Mouse (Mus musculus) forebrain, embryonic 16.5 days (tissue): ENCODE results near the gene Slc22a8. TPM values are rescaled to one million over a fixed set of nuclear protein-coding genes. Genes with fewer than 3 reads are reported as not detected.

Source experiments
- ATAC-seq: fragments of 200-750 bp; cut with Nextera tagmentation; 2 replicates; pipeline ENCODE4 v1.8.0; 2017; ENCODE audit warnings: mild to moderate bottlenecking, moderate library complexity
- H3K27ac ChIP-seq: fragments of 300-500 bp; sonication (generic); 2 replicates; pipeline ENCODE4 v1.5.1; 2014; ENCODE audit warnings: low read length, control low read depth
- H3K27me3 ChIP-seq: fragments of 300-500 bp; sonication (generic); replicated peaks from 2 replicates; pipeline ENCODE4 v1.6.1; 2014; ENCODE audit warnings: low read length; ENCODE audit not compliant: control insufficient read depth, insufficient read depth
- H3K36me3 ChIP-seq: fragments of 300-500 bp; sonication (generic); 2 replicates; pipeline ENCODE4 v1.6.1; 2014; ENCODE audit not compliant: control insufficient read depth, insufficient read depth
- H3K4me1 ChIP-seq: fragments of 300-500 bp; sonication (generic); replicated peaks from 2 replicates; pipeline ENCODE4 v1.6.1; 2014; ENCODE audit warnings: low read length; ENCODE audit not compliant: control insufficient read depth, insufficient read depth
- H3K4me2 ChIP-seq: fragments of 300-500 bp; sonication (generic); 2 replicates; pipeline ENCODE4 v1.6.1; 2014; ENCODE audit warnings: mild to moderate bottlenecking, low read length, control low read depth
- H3K4me3 ChIP-seq: fragments of 300-500 bp; sonication (generic); replicated peaks from 2 replicates; pipeline ENCODE4 v1.5.1; 2014; ENCODE audit warnings: mild to moderate bottlenecking, low read length, control low read depth
- H3K9ac ChIP-seq: fragments of 300-500 bp; sonication (generic); replicated peaks from 2 replicates; pipeline ENCODE4 v1.6.1; 2014; ENCODE audit warnings: low read depth, low read length, control low read depth
- H3K9me3 ChIP-seq: fragments of 300-500 bp; sonication (generic); 2 replicates; pipeline ENCODE4 v1.6.1; 2016; ENCODE audit warnings: low read length; ENCODE audit not compliant: control insufficient read depth
- WGBS: fragments of 180-500 bp; shearing (Covaris S2); extraction: QIAGEN DNeasy Blood & Tissue Kit; methylation state at CpG from one replicate; pipeline ENCODE4 v1.1.7; 2014; 5-methylcytosine and 5-hydroxymethylcytosine counted together
- polyA plus RNA-seq: library from polyadenylated mRNA; unstranded; fragments of >200 nt; fragmentation: Nextera tagmentation; extraction: Ambion mirVana; gene quantifications from 2 replicates; pipeline ENCODE4 v1.2.1, GENCODE M21; 2015

The Slc22a8 gene
- polyA plus RNA-seq, 1 experiment from 2014 or later: 9.2 TPM

DNA sequence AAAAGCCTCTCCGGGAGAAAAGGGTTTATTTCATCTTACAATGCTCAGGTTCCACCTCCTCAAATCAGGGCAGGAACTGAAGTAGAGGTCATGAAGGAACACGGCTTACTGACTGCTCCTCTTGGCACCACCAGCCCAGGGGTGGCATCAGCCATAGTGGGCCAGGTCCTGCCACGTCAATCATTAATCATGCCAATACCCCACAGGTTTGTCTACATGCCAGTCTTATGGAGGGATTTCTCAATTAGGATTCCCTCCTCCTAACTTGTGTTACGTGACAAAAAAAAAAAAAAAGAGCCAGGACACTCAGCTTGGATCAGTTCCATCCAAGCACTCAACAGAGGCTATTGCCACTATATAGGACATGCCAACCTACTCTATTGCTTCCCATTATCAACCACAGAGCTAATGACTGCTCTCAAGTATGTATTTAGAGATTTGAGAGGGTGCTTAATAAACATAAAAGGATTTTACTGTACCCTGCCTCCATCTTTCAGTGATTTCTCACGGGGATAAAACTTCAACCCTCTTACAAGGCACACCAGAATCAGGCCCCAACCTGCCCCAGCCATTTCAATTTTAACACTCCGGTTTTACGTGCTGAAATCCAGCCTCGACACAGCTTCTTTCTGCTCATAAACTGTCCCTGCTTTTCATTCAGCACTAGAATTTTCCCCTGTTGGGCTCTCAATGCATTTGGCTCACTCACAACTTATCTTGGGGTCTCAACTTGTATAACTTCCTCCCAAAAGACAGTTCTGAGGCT, 20.5 kb downstream of the Slc22a8 start:
- WGBS: 72% methylated on average over 8 of the region's 8 CpGs
- Histone ChIP-seq H3K27me3 (no peaks in the 10 kb centered on the region), H3K4me1 (no peaks in the 10 kb centered on the region), H3K4me3 (no peak overlapping the region), H3K27ac (no peak overlapping the region), H3K9ac (no peak overlapping the region), H3K36me3 (no peaks in the 10 kb centered on the region), H3K9me3 (no peaks in the 10 kb centered on the region), H3K4me2 (no peak overlapping the region)
- ATAC-seq: no peak

GRCm38 (mm10) chr19:8613111-8613510, 22.1 kb downstream of the Slc22a8 start:
- H3K27me3 ChIP-seq: no peaks in the 10 kb centered on the region
- WGBS: 86% methylated on average over 2 of the region's 2 CpGs
- no peaks in the 10 kb centered on the region for H3K9me3 ChIP-seq
- no peak for ATAC-seq
- H3K9ac ChIP-seq: no peak overlapping the region
- H3K4me1 ChIP-seq: no peaks in the 10 kb centered on the region
- H3K27ac ChIP-seq: no peak overlapping the region
- H3K36me3 ChIP-seq: no peaks in the 10 kb centered on the region
- H3K4me2 ChIP-seq: no peak overlapping the region
- H3K4me3 ChIP-seq: no peak overlapping the region

- no peaks in the 10 kb centered on the region for H3K36me3 ChIP-seq
These were observed 23.3 kb downstream of the Slc22a8 start for GRCm38 (mm10) chr19:8614343-8614742.

GRCm38 (mm10) chr19:8616314-8616713, 25.3 kb downstream of the Slc22a8 start:
- Histone ChIP-seq H3K27me3 (no peaks in the 10 kb centered on the region), H3K4me2 (no peak overlapping the region), H3K36me3 (no peaks in the 10 kb centered on the region), H3K27ac (no peak overlapping the region), H3K9ac (no peak overlapping the region), H3K4me3 (no peak overlapping the region), H3K9me3 (no peaks in the 10 kb centered on the region), H3K4me1 (no peaks in the 10 kb centered on the region)
- ATAC-seq: no peak
- WGBS: 73% methylated on average over 4 of the region's 4 CpGs

More at GRCm38 (mm10) chr19:8614343-8614742, 23.3 kb downstream of the Slc22a8 start:
- no peaks in the 10 kb centered on the region for H3K27me3 ChIP-seq
- H3K4me3 ChIP-seq: no peak overlapping the region
- no peak overlapping the region for H3K9ac ChIP-seq
- 60% methylated on average over 2 of the region's 2 CpGs for WGBS
- H3K27ac ChIP-seq: no peak overlapping the region
- no peak for ATAC-seq
- H3K4me2 ChIP-seq: no peak overlapping the region
- no peaks in the 10 kb centered on the region for H3K4me1 ChIP-seq
- no peaks in the 10 kb centered on the region for H3K9me3 ChIP-seq

DNA sequence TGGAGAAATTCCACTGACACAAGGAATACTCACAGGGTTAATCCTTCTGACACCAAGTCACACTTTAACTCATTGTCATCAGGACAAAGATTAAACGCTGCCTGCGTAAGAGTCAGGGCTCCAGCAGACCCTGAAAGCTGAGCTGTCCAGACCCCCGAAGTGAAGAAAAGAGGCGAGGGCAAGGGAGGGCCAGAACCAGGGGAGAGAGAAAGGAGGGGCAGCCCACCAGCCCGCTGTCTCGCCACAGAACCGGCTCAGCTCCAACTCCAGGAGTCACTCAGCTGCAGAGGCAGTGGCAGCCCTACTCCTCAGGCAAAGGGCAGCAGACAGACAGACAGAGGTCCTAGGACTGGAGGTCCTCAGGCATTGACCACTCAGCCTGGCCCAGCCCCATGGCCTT, 26.9 kb downstream of the Slc22a8 start, which contains the start of gene Slc22a6:
Slc22a6 (plus strand) TSS at position 136 of the 400 bp plus-strand sequence.
- H3K9me3 ChIP-seq: no peaks in the 10 kb centered on the region
- ATAC-seq: no peak
- WGBS: 9% methylated on average over 7 of the region's 7 CpGs
- no peaks in the 10 kb centered on the region for H3K27me3 ChIP-seq
- H3K36me3 ChIP-seq: no peaks in the 10 kb centered on the region
- no peak within 1 kb of the TSS for H3K4me2 ChIP-seq
- H3K4me3 ChIP-seq: no peak within 1 kb of the TSS
- no peak within 1 kb of the TSS for H3K27ac ChIP-seq
- no peak within 1 kb of the TSS for H3K9ac ChIP-seq
- H3K4me1 ChIP-seq: no peaks in the 10 kb centered on the region

DNA sequence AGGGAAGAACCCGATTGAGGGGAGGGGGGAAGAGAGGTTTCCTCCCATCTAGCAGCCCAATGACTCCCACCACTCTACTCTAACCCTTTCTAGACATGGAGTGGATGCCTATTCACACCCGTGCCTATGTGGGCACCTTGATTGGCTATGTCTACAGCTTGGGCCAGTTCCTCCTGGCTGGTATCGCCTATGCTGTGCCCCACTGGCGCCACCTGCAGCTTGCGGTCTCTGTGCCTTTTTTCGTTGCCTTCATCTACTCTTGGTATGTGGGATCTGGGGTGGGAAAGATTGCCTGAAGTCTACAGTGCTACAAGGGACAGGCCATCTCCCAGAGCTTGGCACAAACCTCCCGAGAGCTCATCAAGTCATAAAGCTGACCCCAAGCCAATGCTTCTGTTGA, 30.0 kb downstream of the Slc22a8 start:
- no peak overlapping the region for H3K4me3 ChIP-seq
- no peak overlapping the region for H3K27ac ChIP-seq
- H3K4me2 ChIP-seq: no peak overlapping the region
- no peaks in the 10 kb centered on the region for H3K36me3 ChIP-seq
- no peaks in the 10 kb centered on the region for H3K4me1 ChIP-seq
- no peaks in the 10 kb centered on the region for H3K9me3 ChIP-seq
- WGBS: 94% methylated on average over 7 of the region's 7 CpGs
- ATAC-seq: no peak
- H3K27me3 ChIP-seq: no peaks in the 10 kb centered on the region
- H3K9ac ChIP-seq: no peak overlapping the region

GRCm38 (mm10) chr19:8630249-8630648, 39.2 kb downstream of the Slc22a8 start:
- WGBS: 68% methylated on average over 2 of the region's 2 CpGs
- Histone ChIP-seq H3K9ac (no peak overlapping the region), H3K4me3 (no peak overlapping the region), H3K27me3 (no peaks in the 10 kb centered on the region), H3K27ac (no peak overlapping the region), H3K9me3 (no peaks in the 10 kb centered on the region), H3K36me3 (no peaks in the 10 kb centered on the region), H3K4me1 (no peaks in the 10 kb centered on the region), H3K4me2 (no peak overlapping the region)
- no peak for ATAC-seq

GRCm38 (mm10) chr19:8630826-8631225, 39.8 kb downstream of the Slc22a8 start:
- no peak for ATAC-seq
- 80% methylated on average over 6 of the region's 6 CpGs for WGBS
- Histone ChIP-seq H3K9me3 (no peaks in the 10 kb centered on the region), H3K27ac (no peak overlapping the region), H3K27me3 (no peaks in the 10 kb centered on the region), H3K36me3 (no peaks in the 10 kb centered on the region), H3K4me3 (no peak overlapping the region), H3K4me1 (no peaks in the 10 kb centered on the region), H3K4me2 (no peak overlapping the region), H3K9ac (no peak overlapping the region)

- no peaks in the 10 kb centered on the region for H3K9me3 ChIP-seq
- no peaks in the 10 kb centered on the region for H3K27me3 ChIP-seq
- H3K4me3 ChIP-seq: no peak overlapping the region
- 79% methylated on average over 1 of the region's 1 CpGs for WGBS
- H3K27ac ChIP-seq: no peak overlapping the region
- no peak overlapping the region for H3K9ac ChIP-seq
- no peak for ATAC-seq
- no peaks in the 10 kb centered on the region for H3K4me1 ChIP-seq
- no peaks in the 10 kb centered on the region for H3K36me3 ChIP-seq
- no peak overlapping the region for H3K4me2 ChIP-seq
These were observed 41.0 kb downstream of the Slc22a8 start for GRCm38 (mm10) chr19:8632029-8632428.
